Mouse (Mus musculus): ENCODE measurements around the gene Rsph6a. TPM values are rescaled to one million over a fixed set of nuclear protein-coding genes. Genes with fewer than 3 reads are reported as not detected.

The Rsph6a gene
- not detected for polyA plus RNA-seq (2014; fragmentation: Illumina TruSeq; extraction: RNeasy Lipid Tissue Mini Kit (QIAGEN cat#74804); ENCODE audit: insufficient read depth, low read depth, low replicate concordance)

DNA sequence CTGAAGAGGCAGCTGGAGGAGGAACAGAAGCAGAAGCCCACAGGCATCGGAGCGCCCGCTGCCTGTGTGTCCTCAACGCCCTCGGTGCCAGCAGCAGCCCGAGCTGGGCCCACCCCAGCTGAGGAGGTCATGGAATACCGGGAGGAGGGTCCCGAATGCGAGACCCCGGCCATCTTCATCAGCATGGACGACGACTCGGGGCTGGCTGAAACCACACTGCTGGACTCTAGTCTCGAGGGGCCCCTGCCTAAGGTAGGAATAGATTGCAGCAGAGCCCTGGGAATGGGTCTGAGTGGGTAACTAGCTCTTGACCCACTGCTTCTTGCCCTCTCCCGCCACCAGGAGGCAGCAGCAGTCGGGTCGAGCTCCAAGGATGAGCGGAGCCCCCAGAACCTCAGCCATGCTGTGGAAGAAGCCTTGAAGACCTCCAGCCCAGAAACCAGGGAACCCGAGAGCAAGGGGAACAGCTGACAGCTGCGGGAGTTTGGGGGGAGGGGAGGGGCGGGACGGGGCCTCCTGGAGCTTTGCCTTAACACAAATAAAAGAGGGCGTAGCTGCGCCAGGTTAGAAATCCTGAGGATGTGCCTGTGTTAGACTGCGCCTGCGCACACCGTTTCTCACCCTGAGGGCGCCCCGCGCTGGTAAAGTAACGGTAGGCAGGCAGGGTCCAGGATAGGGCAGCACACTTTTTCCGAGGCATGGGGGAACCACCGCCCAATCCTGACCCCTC lies at the start of gene Rsph6a:
Gene Rsph6a (plus strand): TSS at position 644 of the 730 bp plus-strand sequence.

DNA sequence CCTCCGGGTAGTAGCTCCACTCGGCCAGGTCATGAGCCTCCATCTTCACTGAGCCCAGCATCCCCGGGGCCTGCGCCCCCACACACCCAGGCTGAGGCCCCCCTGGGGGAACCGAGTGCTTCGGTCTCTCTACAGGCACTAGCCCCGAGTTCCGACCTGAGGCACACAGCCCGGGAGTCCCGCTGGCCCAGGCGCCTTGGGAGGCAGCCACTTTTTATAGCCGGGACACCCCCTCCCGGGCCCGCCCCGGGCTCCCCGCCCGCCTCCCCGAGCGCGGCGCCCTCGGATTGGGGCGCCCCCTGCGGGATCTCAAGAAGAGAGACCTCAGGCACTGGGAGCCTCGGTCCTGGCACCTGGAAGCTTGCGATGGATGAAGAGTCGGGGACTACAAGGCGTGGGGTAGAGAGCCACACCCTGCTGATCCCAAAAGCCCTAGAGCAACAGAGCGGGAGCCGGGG lies 31.1 kb upstream of the Rsph6a start, which contains the start of gene Foxa3:
Gene Foxa3 (minus strand): TSS at position 182 of the 458 bp plus-strand sequence.

GRCm38 (mm10) chr7:19024096-19024506 lies 30.4 kb upstream of the Rsph6a start, which contains the start of gene Sympk:
Sympk (plus strand) TSS chr7:19024377.

GRCm38 (mm10) chr7:19075723-19076585 lies 21.5 kb downstream of the Rsph6a start, which contains the start of gene Dmwd:
Dmwd (plus strand) TSS chr7:19076227.

DNA sequence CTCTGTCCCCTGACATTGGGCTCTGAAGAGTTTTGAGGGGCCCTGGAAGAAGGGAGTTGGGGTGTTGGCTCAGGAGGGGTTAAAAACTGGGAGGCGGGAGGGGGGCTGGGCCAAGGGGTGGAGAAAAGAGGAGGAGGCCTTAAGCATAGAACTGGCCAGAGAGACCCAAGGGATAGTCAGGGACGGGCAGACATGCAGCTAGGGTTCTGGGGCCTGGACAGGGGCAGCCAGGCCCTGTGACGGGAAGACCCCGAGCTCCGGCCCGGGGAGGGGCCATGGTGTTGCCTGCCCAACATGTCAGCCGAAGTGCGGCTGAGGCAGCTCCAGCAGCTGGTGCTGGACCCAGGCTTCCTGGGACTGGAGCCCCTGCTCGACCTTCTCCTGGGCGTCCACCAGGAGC lies 29.2 kb downstream of the Rsph6a start, which contains the start of gene Dmpk:
Gene Dmpk (plus strand): TSS at position 149 of the 400 bp plus-strand sequence.

GRCm38 (mm10) chr7:19094471-19094825 lies 40.0 kb downstream of the Rsph6a start, which contains the start of gene Six5:
Six5 (plus strand) TSS chr7:19094594.

DNA sequence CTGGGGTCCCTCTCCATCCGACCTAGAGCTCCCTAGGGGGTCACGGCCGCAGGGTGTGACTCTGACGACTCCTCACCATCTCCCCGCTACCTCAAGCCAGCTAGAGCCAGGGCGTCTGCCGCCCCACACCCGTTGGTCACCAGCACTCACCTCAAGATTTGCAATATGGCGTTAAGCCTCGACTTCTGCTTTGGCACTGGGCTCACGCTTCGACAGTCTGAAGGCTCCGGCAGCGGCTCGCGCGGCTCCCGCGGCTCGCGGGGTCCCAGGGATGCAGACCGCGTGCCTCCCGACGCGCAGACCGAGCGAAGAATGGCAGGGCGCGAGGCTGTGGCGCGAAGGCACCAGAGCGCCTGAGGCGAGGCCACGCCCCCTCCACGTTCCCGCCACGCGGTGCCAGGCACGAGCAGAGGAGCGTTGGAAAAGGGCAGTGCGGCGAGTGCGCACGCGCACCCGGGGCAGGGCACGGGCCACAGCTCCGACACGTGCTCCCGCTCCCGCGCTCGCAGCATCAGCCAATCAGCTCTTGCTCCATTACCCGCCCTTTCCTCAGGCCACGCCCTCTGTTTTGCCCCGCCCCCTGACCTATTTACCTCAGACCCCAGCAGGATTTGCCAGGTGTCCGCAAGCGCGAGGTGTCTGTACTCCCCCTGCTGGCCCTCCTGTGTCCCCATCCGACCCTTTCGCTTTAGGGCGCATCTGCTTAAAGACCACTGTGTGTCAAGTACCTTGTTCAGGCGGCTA lies 63.7 kb downstream of the Rsph6a start, which contains the start of gene Gm4969:
Gene Gm4969 (minus strand): TSS at position 341 of the 744 bp plus-strand sequence.

DNA sequence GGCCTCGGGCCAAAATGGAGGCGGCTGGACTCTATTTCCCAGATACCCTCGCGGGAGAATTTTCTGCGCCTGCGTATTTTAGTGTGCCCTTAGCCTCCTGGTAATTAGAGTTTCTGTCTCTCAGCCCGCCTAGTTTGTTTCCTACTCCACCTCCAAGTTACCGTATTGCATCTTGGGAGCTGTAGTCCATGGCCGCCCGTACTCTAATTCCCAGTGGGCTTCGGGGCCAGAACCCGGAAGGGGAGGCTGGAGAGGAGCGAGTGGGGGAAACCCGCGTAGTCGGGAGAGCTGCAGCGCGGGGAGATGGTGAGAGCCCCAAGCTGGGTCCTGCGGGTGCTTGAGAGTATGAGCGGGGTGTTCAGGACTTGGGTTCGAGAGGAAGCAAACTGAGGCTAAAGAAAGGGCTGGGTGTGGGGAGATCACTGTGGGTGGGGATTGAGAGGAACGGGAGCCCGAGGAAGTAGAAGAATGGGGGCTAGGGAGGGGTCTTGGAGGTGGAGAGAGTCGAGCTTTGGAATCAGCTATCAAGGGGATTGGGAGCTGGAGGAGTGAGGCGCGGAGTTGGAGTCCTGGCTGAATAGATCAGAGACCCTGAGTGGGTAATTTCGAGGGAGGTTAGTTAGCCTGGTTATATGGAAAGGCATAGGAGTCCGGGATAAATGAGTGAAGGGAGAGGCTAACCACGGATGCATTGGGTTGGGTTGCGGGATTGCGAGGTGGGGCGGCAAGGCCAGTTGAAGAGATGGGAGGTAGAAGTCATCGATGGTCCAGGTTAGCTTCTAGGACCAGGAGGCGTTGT lies 65.3 kb downstream of the Rsph6a start, which contains the start of gene Fbxo46:
Gene Fbxo46 (plus strand): TSS at position 229 of the 799 bp plus-strand sequence.

Other genes with a start within 250 kb of the Rsph6a start
- 0.18 TPM for gene Psg17, start 233.1 kb upstream of the Rsph6a start, polyA plus RNA-seq (2014; fragmentation: Illumina TruSeq; extraction: RNeasy Lipid Tissue Mini Kit (QIAGEN cat#74804); ENCODE audit: insufficient read depth, low read depth, low replicate concordance)
- gene Mill2, start 214.7 kb upstream of the Rsph6a start, polyA plus RNA-seq (2014; fragmentation: Illumina TruSeq; extraction: RNeasy Lipid Tissue Mini Kit (QIAGEN cat#74804); ENCODE audit: insufficient read depth, low read depth, low replicate concordance) = 19.7 TPM
- gene Pglyrp1, start 183.4 kb upstream of the Rsph6a start, polyA plus RNA-seq (2014; fragmentation: Illumina TruSeq; extraction: RNeasy Lipid Tissue Mini Kit (QIAGEN cat#74804); ENCODE audit: insufficient read depth, low read depth, low replicate concordance) = 36.8 TPM
- 11.3 TPM for gene Ccdc61, start 144.3 kb upstream of the Rsph6a start, polyA plus RNA-seq (2014; fragmentation: Illumina TruSeq; extraction: RNeasy Lipid Tissue Mini Kit (QIAGEN cat#74804); ENCODE audit: insufficient read depth, low read depth, low replicate concordance)
- gene Nova2, start 128.8 kb upstream of the Rsph6a start, polyA plus RNA-seq (2014; fragmentation: Illumina TruSeq; extraction: RNeasy Lipid Tissue Mini Kit (QIAGEN cat#74804); ENCODE audit: insufficient read depth, low read depth, low replicate concordance) = 2.6 TPM
- not detected for gene Nanos2, start 67.3 kb upstream of the Rsph6a start, polyA plus RNA-seq (2014; fragmentation: Illumina TruSeq; extraction: RNeasy Lipid Tissue Mini Kit (QIAGEN cat#74804); ENCODE audit: insufficient read depth, low read depth, low replicate concordance)
- 2.8 TPM for gene Mypop, start 63.4 kb upstream of the Rsph6a start, polyA plus RNA-seq (2014; fragmentation: Illumina TruSeq; extraction: RNeasy Lipid Tissue Mini Kit (QIAGEN cat#74804); ENCODE audit: insufficient read depth, low read depth, low replicate concordance)
- gene Irf2bp1, start 50.6 kb upstream of the Rsph6a start, polyA plus RNA-seq (2014; fragmentation: Illumina TruSeq; extraction: RNeasy Lipid Tissue Mini Kit (QIAGEN cat#74804); ENCODE audit: insufficient read depth, low read depth, low replicate concordance) = 19.2 TPM
- 0.19 TPM for gene Foxa3, start 31.2 kb upstream of the Rsph6a start, polyA plus RNA-seq (2014; fragmentation: Illumina TruSeq; extraction: RNeasy Lipid Tissue Mini Kit (QIAGEN cat#74804); ENCODE audit: insufficient read depth, low read depth, low replicate concordance)
- 35.7 TPM for gene Sympk, start 30.3 kb upstream of the Rsph6a start, polyA plus RNA-seq (2014; fragmentation: Illumina TruSeq; extraction: RNeasy Lipid Tissue Mini Kit (QIAGEN cat#74804); ENCODE audit: insufficient read depth, low read depth, low replicate concordance)
- gene Dmwd, start 21.5 kb downstream of the Rsph6a start, polyA plus RNA-seq (2014; fragmentation: Illumina TruSeq; extraction: RNeasy Lipid Tissue Mini Kit (QIAGEN cat#74804); ENCODE audit: insufficient read depth, low read depth, low replicate concordance) = 27.0 TPM
- gene Dmpk, start 29.2 kb downstream of the Rsph6a start, polyA plus RNA-seq (2014; fragmentation: Illumina TruSeq; extraction: RNeasy Lipid Tissue Mini Kit (QIAGEN cat#74804); ENCODE audit: insufficient read depth, low read depth, low replicate concordance) = 30.8 TPM
- gene Six5, start 39.9 kb downstream of the Rsph6a start, polyA plus RNA-seq (2014; fragmentation: Illumina TruSeq; extraction: RNeasy Lipid Tissue Mini Kit (QIAGEN cat#74804); ENCODE audit: insufficient read depth, low read depth, low replicate concordance) = 6.2 TPM
- not detected for gene Gm4969, start 63.7 kb downstream of the Rsph6a start, polyA plus RNA-seq (2014; fragmentation: Illumina TruSeq; extraction: RNeasy Lipid Tissue Mini Kit (QIAGEN cat#74804); ENCODE audit: insufficient read depth, low read depth, low replicate concordance)
- 5.1 TPM for gene Fbxo46, start 65.2 kb downstream of the Rsph6a start, polyA plus RNA-seq (2014; fragmentation: Illumina TruSeq; extraction: RNeasy Lipid Tissue Mini Kit (QIAGEN cat#74804); ENCODE audit: insufficient read depth, low read depth, low replicate concordance)
- gene Qpctl, start 94.6 kb downstream of the Rsph6a start, polyA plus RNA-seq (2014; fragmentation: Illumina TruSeq; extraction: RNeasy Lipid Tissue Mini Kit (QIAGEN cat#74804); ENCODE audit: insufficient read depth, low read depth, low replicate concordance) = 6.5 TPM
- 65.6 TPM for gene Snrpd2, start 95.0 kb downstream of the Rsph6a start, polyA plus RNA-seq (2014; fragmentation: Illumina TruSeq; extraction: RNeasy Lipid Tissue Mini Kit (QIAGEN cat#74804); ENCODE audit: insufficient read depth, low read depth, low replicate concordance)
- 0.12 TPM for gene Gipr, start 111.4 kb downstream of the Rsph6a start, polyA plus RNA-seq (2014; fragmentation: Illumina TruSeq; extraction: RNeasy Lipid Tissue Mini Kit (QIAGEN cat#74804); ENCODE audit: insufficient read depth, low read depth, low replicate concordance)
- gene Eml2, start 121.7 kb downstream of the Rsph6a start, polyA plus RNA-seq (2014; fragmentation: Illumina TruSeq; extraction: RNeasy Lipid Tissue Mini Kit (QIAGEN cat#74804); ENCODE audit: insufficient read depth, low read depth, low replicate concordance) = 40.3 TPM
- gene Gpr4, start 157.8 kb downstream of the Rsph6a start, polyA plus RNA-seq (2014; fragmentation: Illumina TruSeq; extraction: RNeasy Lipid Tissue Mini Kit (QIAGEN cat#74804); ENCODE audit: insufficient read depth, low read depth, low replicate concordance) = 4.3 TPM
- gene Opa3, start 173.6 kb downstream of the Rsph6a start, polyA plus RNA-seq (2014; fragmentation: Illumina TruSeq; extraction: RNeasy Lipid Tissue Mini Kit (QIAGEN cat#74804); ENCODE audit: insufficient read depth, low read depth, low replicate concordance) = 14.0 TPM
- 88.6 TPM for gene Vasp, start 217.1 kb downstream of the Rsph6a start, polyA plus RNA-seq (2014; fragmentation: Illumina TruSeq; extraction: RNeasy Lipid Tissue Mini Kit (QIAGEN cat#74804); ENCODE audit: insufficient read depth, low read depth, low replicate concordance)
- gene Ppm1n, start 225.4 kb downstream of the Rsph6a start, polyA plus RNA-seq (2014; fragmentation: Illumina TruSeq; extraction: RNeasy Lipid Tissue Mini Kit (QIAGEN cat#74804); ENCODE audit: insufficient read depth, low read depth, low replicate concordance) = not detected
- 22.9 TPM for gene Rtn2, start 227.9 kb downstream of the Rsph6a start, polyA plus RNA-seq (2014; fragmentation: Illumina TruSeq; extraction: RNeasy Lipid Tissue Mini Kit (QIAGEN cat#74804); ENCODE audit: insufficient read depth, low read depth, low replicate concordance)

Data from lung, adult 10 weeks (tissue).